Mouse (Mus musculus) Patski (cell line): ENCODE data around the gene Acp4. TPM values are rescaled to one million over a fixed set of nuclear protein-coding genes. Genes with fewer than 3 reads are reported as not detected.
"Not testable (repeated sequence)": the region's sequence is repeated elsewhere in the genome, so short reads cannot be mapped to it uniquely, and the experiment has no call there.

Experiments
- ATAC-seq: fragments of 100-300 bp; one replicate; pipeline ENCODE4 v1.8.0; 2021
- CTCF ChIA-PET: fragments of 350-600 bp; sonication (Branson Sonifier 250); formaldehyde crosslinking; loops from one replicate; lab custom pipeline; 2022; ENCODE audit warnings: inconsistent platforms; lab: Charles Lee
- POLR2A ChIA-PET: fragments of 350-600 bp; sonication (Branson Sonifier 250); formaldehyde crosslinking; loops from one replicate; lab custom pipeline; 2022; ENCODE audit warnings: antibody characterized with exemption, inconsistent platforms; lab: Charles Lee
- DNase-seq: peaks from one replicate; pipeline ENCODE4 v3.0.0-alpha.2; 2011; ENCODE audit warnings: low read depth, low spot score
- H3K27me3 ChIP-seq: fragments of 371-371 bp; one replicate; pipeline ENCODE4 v1.5.1; 2021
- CTCF ChIP-seq: fragments of 100-300 bp; IDR thresholded peaks from one replicate; pipeline ENCODE4 v1.5.1; 2021
- in situ Hi-C: fragments of 300-500 bp; cut with MboI; formaldehyde crosslinking; loops from 3 replicates; pipeline ENCODE4 v1.11.1; 2018; ENCODE audit warnings: low pct_unique_long_range_greater_than_20kb, mixed read lengths
- polyA plus RNA-seq: library from polyadenylated mRNA; unstranded; gene quantifications from one replicate; pipeline ENCODE4 v1.2.3, GENCODE M21; 2021

Acp4 gene
- polyA plus RNA-seq, 1 experiment from 2014 or later = not detected

DNA sequence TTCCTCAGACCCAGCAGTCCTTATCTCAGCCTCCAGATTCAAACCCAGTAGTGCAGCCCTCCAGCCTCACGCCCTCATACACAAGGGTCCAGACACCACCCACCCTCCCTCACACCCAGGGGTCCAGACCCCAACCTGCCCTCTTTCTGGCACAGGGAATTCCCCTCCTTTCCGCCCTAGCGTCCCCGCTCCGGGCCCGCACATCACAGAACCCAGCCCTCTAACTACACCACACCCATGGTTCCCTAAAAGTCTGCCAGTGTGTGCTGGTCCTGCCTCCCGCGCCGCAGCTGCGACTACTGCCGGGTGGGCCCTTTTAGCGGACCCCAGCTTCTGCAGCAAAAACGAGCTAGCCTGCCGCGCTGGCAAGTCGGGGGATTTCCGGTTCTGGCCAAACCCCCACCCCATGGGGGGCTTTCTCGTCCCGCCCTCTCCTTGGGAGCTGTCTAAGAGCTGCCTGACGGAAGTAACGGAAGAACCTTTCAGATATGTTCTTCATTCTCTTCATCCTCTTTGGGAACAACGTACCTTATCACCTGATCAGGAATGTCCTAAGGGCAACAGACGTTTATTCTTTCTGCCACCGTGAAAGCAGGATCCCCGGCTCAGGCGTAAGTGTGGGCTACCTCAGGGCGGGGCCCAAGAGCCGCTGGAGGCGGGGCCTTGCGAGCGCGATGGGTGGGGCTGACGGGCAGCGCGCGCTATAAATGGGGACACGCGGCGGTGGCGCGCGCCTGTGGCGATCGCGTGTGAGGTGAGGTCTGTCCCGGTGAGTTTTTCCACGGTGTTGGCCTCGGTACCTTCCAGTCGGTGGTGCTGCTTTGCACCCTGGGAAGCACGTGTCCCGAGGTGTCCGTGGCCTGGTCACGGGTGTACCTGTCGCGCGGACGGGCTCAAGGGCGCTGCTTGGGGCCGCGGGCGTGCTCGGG lies 10.9 kb downstream of the Acp4 start, which contains the start of the genes 1700028J19Rik and 2410002F23Rik:
TSS of gene 1700028J19Rik (minus strand) at position 641 of the 929 bp plus-strand sequence.
TSS of gene 2410002F23Rik (plus strand) at position 668 of the 929 bp plus-strand sequence.
- in situ Hi-C loops = loop anchor here (25.0 kb wide), 1 partner anchor 659 kb away; the partner anchor contains the start of gene Zfp719
- peaks cover 7% of the 10 kb centered on the region for H3K27me3 ChIP-seq
- peak; percentile 78 for DNase-seq
- ChIA-PET POLR2A (interaction anchor here (0.7 to 1.2 kb wide), 3 partner anchors 12 to 251 kb away, joined by 4 to 5 read pairs (median 5); no protein-coding TSS in a partner anchor), CTCF (interaction anchor here (1.0 kb wide), 1 partner anchor 9 kb away, joined by 3 read pairs; no protein-coding TSS in a partner anchor)
- peak; percentile 76 for ATAC-seq
- no peak for TF ChIP-seq CTCF

DNA sequence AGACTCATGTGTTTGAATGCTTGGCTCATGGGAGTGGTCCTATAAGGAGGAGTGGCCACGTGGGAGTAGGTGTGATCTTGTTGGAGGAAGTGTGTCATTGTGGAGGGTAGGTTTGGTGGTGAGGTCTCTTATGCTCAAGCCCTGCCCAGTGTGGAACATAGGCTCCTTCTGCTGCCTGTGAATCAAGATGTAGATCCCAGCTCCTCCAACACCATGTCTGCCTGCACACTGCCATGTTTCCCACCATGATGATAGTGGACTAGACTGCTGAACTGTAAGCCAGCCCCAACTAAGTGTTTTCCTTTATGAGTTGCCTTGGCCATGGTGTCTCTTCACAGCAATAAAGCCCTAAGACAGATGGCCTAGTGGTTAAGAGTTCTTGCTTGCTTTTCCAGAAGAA lies 13.1 kb downstream of the Acp4 start:
- TF ChIP-seq CTCF = no peak
- no peak for DNase-seq
- ATAC-seq = no peak
- POLR2A ChIA-PET = no interaction called here
- in situ Hi-C loops = loop anchor here (25.0 kb wide), 1 partner anchor 657 kb away; the partner anchor contains the start of gene Zfp719
- CTCF ChIA-PET = no interaction called here
- H3K27me3 ChIP-seq = peaks cover 10% of the 10 kb centered on the region

DNA sequence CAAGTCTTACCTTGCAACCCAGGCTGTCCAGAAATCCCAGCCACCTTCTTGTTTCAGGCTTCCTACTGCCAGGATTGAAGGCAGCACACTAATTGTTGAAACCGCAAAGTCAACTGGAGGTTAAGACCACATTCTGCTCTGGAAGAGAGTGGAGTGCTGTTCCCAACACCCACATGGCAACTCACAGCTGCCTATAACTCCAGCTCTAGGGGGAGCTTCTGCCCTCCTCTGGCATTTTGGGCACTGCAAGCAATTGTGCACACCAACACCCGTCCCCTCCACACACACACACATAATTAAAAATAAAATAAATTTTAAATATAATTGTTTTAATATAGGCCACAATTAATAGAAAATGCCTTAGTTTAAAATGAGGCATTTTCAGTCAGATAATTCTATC lies 16.0 kb downstream of the Acp4 start:
- CTCF ChIA-PET = no interaction called here

DNA sequence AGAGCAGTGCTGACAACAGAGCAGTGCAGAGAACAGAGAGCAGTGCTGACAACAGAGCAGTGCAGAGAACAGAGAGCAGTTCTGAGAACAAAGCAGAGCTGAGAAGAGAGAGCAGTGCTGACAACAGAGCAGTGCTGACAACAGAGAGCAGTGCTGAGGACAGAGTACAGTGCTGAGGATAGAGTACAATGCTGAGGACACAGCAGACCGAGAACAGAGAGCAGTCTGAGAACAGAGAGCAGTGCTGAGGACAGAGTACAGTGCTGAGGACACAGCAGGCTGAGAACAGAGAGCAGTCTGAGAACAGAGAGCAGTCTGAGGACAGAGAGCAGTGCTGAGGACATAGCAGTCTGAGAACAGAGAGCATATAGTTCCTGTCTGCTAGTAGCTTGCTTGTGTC lies 16.5 kb downstream of the Acp4 start:
- peak; percentile 22 for ATAC-seq
- ChIA-PET CTCF (no interaction called here), POLR2A (no interaction called here)
- in situ Hi-C loops = loop anchor here (25.0 kb wide), 1 partner anchor 653 kb away; the partner anchor contains the start of gene Zfp719
- no peak for TF ChIP-seq CTCF
- no peak for DNase-seq
- H3K27me3 ChIP-seq = peaks cover 11% of the 10 kb centered on the region

More for the DNA sequence above, 16.0 kb downstream of the Acp4 start:
- in situ Hi-C loops = loop anchor here (25.0 kb wide), 1 partner anchor 654 kb away; the partner anchor contains the start of gene Zfp719
- ATAC-seq (no peak), DNase-seq (no peak)
- no peak for TF ChIP-seq CTCF
- POLR2A ChIA-PET = no interaction called here
- peaks cover 10% of the 10 kb centered on the region for H3K27me3 ChIP-seq

DNA sequence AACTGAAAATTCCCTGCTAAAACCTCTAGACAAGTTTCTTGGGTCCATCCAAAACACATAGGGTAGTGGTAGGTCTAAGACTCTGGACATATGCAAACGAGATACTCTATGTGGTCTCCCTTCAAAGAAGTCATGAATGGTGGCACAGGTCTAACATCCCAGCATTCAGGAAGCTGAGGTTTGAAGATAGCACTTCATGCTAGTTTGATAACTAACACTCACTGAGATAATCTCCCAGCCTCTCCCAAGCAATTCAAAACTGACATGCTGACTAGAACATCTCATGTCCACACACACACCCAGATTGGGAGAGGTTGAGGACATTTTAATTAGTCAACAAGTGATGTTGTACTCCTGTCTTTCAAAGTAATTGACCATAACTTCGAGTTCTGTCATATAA lies 17.3 kb downstream of the Acp4 start:
- POLR2A ChIA-PET = no interaction called here
- H3K27me3 ChIP-seq = peaks cover 14% of the 10 kb centered on the region
- no peak for DNase-seq
- no peak for ATAC-seq
- in situ Hi-C loops = loop anchor here (25.0 kb wide), 1 partner anchor 653 kb away; the partner anchor contains the start of gene Zfp719
- TF ChIP-seq CTCF = no peak
- CTCF ChIA-PET = no interaction called here

DNA sequence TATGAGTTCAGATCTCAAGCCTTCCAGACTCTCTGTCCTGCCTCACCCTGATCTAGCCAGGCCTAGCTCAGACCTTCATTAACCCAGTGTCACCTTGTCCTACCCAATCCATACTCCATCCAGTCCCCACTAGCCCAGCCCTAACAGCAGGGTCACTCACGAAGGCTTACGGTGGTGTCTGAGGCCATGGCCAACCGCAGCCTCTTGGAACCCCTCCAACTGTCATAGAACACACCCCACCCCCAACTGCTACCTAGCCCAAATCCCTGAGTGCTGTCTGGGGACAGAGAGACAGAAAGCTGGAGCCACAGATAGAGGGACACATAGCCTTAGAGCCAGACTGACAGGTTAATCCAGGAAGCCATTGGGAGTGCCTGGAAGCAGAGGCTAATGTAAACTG lies 21.3 kb downstream of the Acp4 start, which contains the start of gene Gm36864:
TSS of gene Gm36864 (plus strand) at position 269 of the 400 bp plus-strand sequence.
- POLR2A ChIA-PET = no interaction called here
- in situ Hi-C loops = loop anchor here (25.0 kb wide), 1 partner anchor 649 kb away; the partner anchor contains the start of gene Zfp719
- TF ChIP-seq CTCF = no peak
- CTCF ChIA-PET = no interaction called here
- DNase-seq = no peak
- ATAC-seq = no peak
- peaks cover 7% of the 10 kb centered on the region for H3K27me3 ChIP-seq

DNA sequence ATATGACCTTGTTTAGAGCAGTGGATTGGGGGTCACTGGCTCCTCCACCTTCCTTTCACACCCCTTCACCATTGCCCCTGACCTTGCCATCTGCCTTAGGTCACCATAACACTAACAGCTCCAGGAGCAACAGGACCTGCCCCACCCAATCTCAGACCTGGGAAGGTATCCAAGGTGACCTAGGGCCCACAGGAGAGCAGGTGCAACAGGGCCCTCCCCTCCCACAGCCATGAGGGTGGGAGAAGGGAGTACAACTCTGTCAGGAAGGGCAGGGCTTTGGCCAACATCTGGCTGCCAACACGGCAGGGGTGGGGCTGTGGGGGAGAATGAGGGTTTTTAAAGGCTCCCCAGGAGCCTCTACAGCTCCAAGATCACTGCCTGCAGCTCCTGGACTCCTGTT lies 32.1 kb downstream of the Acp4 start, which contains the start of gene Klk1:
TSS of gene Klk1 (plus strand) at position 285 of the 400 bp plus-strand sequence.
- no peak for ATAC-seq
- peaks cover 2% of the 10 kb centered on the region for H3K27me3 ChIP-seq
- CTCF ChIA-PET = no interaction called here
- no peak for TF ChIP-seq CTCF
- in situ Hi-C loops = loop anchor here (25.0 kb wide), 1 partner anchor 638 kb away; the partner anchor contains the start of gene Zfp719
- DNase-seq = no peak
- POLR2A ChIA-PET = no interaction called here

DNA sequence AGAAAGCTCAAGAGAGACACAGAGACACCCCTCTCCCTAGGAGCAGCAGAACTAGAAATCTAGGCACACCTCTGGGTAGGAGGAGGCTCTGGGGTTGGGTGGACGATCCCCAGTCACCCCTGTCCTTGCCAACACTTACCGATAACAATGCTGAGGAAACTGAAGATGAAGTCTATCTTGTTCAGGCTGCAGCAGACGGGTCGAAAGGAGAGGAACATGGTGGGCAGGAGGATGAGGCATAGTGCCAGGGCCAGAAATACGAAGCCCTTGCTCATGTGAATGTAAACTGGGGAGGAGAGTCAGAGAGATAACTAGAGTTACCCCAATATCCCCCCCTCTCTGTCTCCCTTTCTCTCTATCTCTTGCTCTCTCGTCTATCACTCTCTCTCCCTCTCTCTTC lies 34.8 kb downstream of the Acp4 start:
- POLR2A ChIA-PET, CTCF ChIA-PET, in situ Hi-C loops, DNase-seq, H3K27me3 ChIP-seq, ATAC-seq: not testable (repeated sequence)

DNA sequence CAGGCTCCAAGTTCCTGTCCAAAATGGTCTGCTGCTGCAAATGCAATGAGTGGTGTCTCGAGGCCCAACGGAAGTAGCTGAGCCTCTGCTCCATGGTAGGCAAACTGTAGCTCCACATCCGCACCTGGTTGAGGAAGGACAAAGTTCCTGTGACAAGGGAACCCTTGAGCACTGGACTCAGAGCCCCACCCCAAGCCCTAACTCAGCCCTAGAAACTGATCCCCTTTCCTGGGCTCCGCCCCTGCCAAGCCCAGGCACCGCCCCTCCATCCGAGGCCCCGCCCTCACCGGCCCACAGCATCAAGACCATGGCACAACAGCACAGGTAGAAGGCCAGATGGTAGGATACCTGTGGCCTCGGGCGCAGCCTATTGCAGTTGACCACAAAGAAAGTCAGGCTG lies 35.6 kb downstream of the Acp4 start:
- POLR2A ChIA-PET, DNase-seq, ATAC-seq, H3K27me3 ChIP-seq, CTCF ChIA-PET, in situ Hi-C loops: not testable (repeated sequence)

DNA sequence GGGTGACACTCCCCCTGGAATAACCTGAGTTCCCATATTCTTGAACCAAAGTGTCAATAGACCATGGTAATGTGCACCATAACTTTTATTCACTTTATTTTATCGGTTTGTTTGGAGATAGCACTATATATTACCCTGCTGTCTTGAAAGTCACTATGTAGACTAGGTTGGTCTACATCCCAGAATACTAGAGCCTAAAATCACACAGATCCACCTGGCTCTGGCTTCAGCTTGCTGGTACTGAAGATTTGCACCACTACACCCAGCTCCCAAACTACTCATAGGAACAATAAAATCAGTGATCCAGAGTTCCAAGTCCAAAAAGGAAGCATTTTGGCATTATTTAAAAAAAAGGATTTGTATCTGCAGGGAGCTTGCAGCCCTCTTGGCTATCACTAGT lies 41.5 kb downstream of the Acp4 start, which contains the start of gene Klk1b5:
TSS of gene Klk1b5 (plus strand) at position 301 of the 400 bp plus-strand sequence.
- TF ChIP-seq CTCF = no peak
- in situ Hi-C loops = no loop called here
- DNase-seq (no peak), ATAC-seq (no peak)
- ChIA-PET CTCF (no interaction called here), POLR2A (no interaction called here)
- peaks cover 2% of the 10 kb centered on the region for H3K27me3 ChIP-seq
